Mouse (Mus musculus): Measurements from ENCODE around the gene Pnrc2. TPM values are rescaled to one million over a fixed set of nuclear protein-coding genes. Genes with fewer than 3 reads are reported as not detected.

Pnrc2 gene
- polyA plus RNA-seq, 1 experiment from 2014 or later, result 105 TPM

- DNase-seq (ENCODE audit: low read depth, low spot score) (no peak), ATAC-seq (no peak)
- in situ Hi-C loops (cut with MboI; ENCODE audit: low pct_unique_long_range_greater_than_20kb), result no loop called here
- TF ChIP-seq CTCF (IDR thresholded peaks at IDR 0.05), result no peak
- POLR2A ChIA-PET, result no interaction called here
- no peaks in the 10 kb centered on the region for H3K27me3 ChIP-seq
- CTCF ChIA-PET, result interaction anchor here (1.3 kb wide), 1 partner anchor 8 kb away, joined by 3 read pairs; no protein-coding TSS in a partner anchor
These were observed 21.7 kb downstream of the Pnrc2 start for GRCm38 (mm10) chr4:135851942-135852341.

- in situ Hi-C loops (cut with MboI; ENCODE audit: low pct_unique_long_range_greater_than_20kb), result no loop called here
- POLR2A ChIA-PET, result no interaction called here
- no peak for ATAC-seq
These were observed 23.1 kb downstream of the Pnrc2 start for GRCm38 (mm10) chr4:135850411-135851095.

GRCm38 (mm10) chr4:135847581-135847980 is 26.1 kb downstream of the Pnrc2 start:
- H3K27me3 ChIP-seq, result no peaks in the 10 kb centered on the region
- no peak for TF ChIP-seq CTCF (IDR thresholded peaks at IDR 0.05)
- ChIA-PET POLR2A (no interaction called here), CTCF (no interaction called here)
- ATAC-seq (no peak), DNase-seq (ENCODE audit: low read depth, low spot score) (no peak)
- in situ Hi-C loops (cut with MboI; ENCODE audit: low pct_unique_long_range_greater_than_20kb), result no loop called here

More at GRCm38 (mm10) chr4:135850411-135851095, 23.1 kb downstream of the Pnrc2 start:
- CTCF ChIA-PET, result interaction anchor here (1.3 kb wide), 1 partner anchor 9 kb away, joined by 3 read pairs; no protein-coding TSS in a partner anchor
- no peak for DNase-seq (ENCODE audit: low read depth, low spot score)
- TF ChIP-seq CTCF (IDR thresholded peaks at IDR 0.05), result no peak
- no peaks in the 10 kb centered on the region for H3K27me3 ChIP-seq

GRCm38 (mm10) chr4:135844400-135844799 is 29.2 kb downstream of the Pnrc2 start:
- DNase-seq (ENCODE audit: low read depth, low spot score) (no peak), ATAC-seq (no peak)
- TF ChIP-seq CTCF (IDR thresholded peaks at IDR 0.05), result no peak
- H3K27me3 ChIP-seq, result no peaks in the 10 kb centered on the region
- ChIA-PET CTCF (no interaction called here), POLR2A (no interaction called here)
- in situ Hi-C loops (cut with MboI; ENCODE audit: low pct_unique_long_range_greater_than_20kb), result no loop called here

GRCm38 (mm10) chr4:135839293-135840011 is 34.2 kb downstream of the Pnrc2 start:
- ChIA-PET CTCF (no interaction called here), POLR2A (interaction anchor here (0.6 kb wide), 1 partner anchor 16 kb away, joined by 3 read pairs; the partner anchor contains the start of gene Srsf10)
- in situ Hi-C loops (cut with MboI; ENCODE audit: low pct_unique_long_range_greater_than_20kb), result no loop called here
- no peak for TF ChIP-seq CTCF (IDR thresholded peaks at IDR 0.05)
- DNase-seq (ENCODE audit: low read depth, low spot score) (no peak), ATAC-seq (no peak)
- no peaks in the 10 kb centered on the region for H3K27me3 ChIP-seq

- ChIA-PET POLR2A (no interaction called here), CTCF (no interaction called here)
- in situ Hi-C loops (cut with MboI; ENCODE audit: low pct_unique_long_range_greater_than_20kb), result no loop called here
- no peak for TF ChIP-seq CTCF (IDR thresholded peaks at IDR 0.05)
- no peak for ATAC-seq
- H3K27me3 ChIP-seq, result no peaks in the 10 kb centered on the region
- no peak for DNase-seq (ENCODE audit: low read depth, low spot score)
These were observed 34.7 kb downstream of the Pnrc2 start for GRCm38 (mm10) chr4:135838925-135839292.

GRCm38 (mm10) chr4:135834124-135834717 is 39.4 kb downstream of the Pnrc2 start:
- H3K27me3 ChIP-seq, result no peaks in the 10 kb centered on the region
- no peak for TF ChIP-seq CTCF (IDR thresholded peaks at IDR 0.05)
- POLR2A ChIA-PET, result no interaction called here
- in situ Hi-C loops (cut with MboI; ENCODE audit: low pct_unique_long_range_greater_than_20kb), result no loop called here
- no peak for DNase-seq (ENCODE audit: low read depth, low spot score)
- CTCF ChIA-PET, result no interaction called here
- ATAC-seq, result no peak

GRCm38 (mm10) chr4:135833301-135834123 is 40.1 kb downstream of the Pnrc2 start:
- DNase-seq (ENCODE audit: low read depth, low spot score) (no peak), ATAC-seq (no peak)
- no peak for TF ChIP-seq CTCF (IDR thresholded peaks at IDR 0.05)
- CTCF ChIA-PET, result no interaction called here
- in situ Hi-C loops (cut with MboI; ENCODE audit: low pct_unique_long_range_greater_than_20kb), result no loop called here
- POLR2A ChIA-PET, result no interaction called here
- H3K27me3 ChIP-seq, result no peaks in the 10 kb centered on the region

GRCm38 (mm10) chr4:135832070-135832469 is 41.6 kb downstream of the Pnrc2 start:
- POLR2A ChIA-PET, result no interaction called here
- in situ Hi-C loops (cut with MboI; ENCODE audit: low pct_unique_long_range_greater_than_20kb), result no loop called here
- no peaks in the 10 kb centered on the region for H3K27me3 ChIP-seq
- CTCF ChIA-PET, result no interaction called here
- DNase-seq (ENCODE audit: low read depth, low spot score) (no peak), ATAC-seq (no peak)
- TF ChIP-seq CTCF (IDR thresholded peaks at IDR 0.05), result no peak

GRCm38 (mm10) chr4:135828491-135828890 is 45.2 kb downstream of the Pnrc2 start:
- DNase-seq (ENCODE audit: low read depth, low spot score), result peak; percentile 82
- in situ Hi-C loops (cut with MboI; ENCODE audit: low pct_unique_long_range_greater_than_20kb), result no loop called here
- H3K27me3 ChIP-seq, result no peaks in the 10 kb centered on the region
- ChIA-PET POLR2A (no interaction called here), CTCF (interaction anchor here (1.4 kb wide), 1 partner anchor 9 kb away, joined by 3 read pairs; no protein-coding TSS in a partner anchor)
- peak; percentile 12 for ATAC-seq
- no peak for TF ChIP-seq CTCF (IDR thresholded peaks at IDR 0.05)

Measured in Patski (cell line).